Mouse (Mus musculus) midbrain, postnatal 0 days (tissue): Measurements from ENCODE around the gene Six1. TPM values are rescaled to one million over a fixed set of nuclear protein-coding genes. Genes with fewer than 3 reads are reported as not detected.
"Not testable (repeated sequence)": the region's sequence is repeated elsewhere in the genome, so short reads cannot be mapped to it uniquely, and the experiment has no call there.

Experiments
- ATAC-seq: fragments of 200-750 bp; cut with Nextera tagmentation; 2 replicates; pipeline ENCODE4 v1.8.0; 2017; ENCODE audit warnings: moderate number of reproducible peaks, mild to moderate bottlenecking, moderate TSS enrichment, moderate library complexity; ENCODE audit not compliant: low FRiP score
- DNase-seq: peaks from one replicate; pipeline ENCODE4 v3.0.0-alpha.2; 2015; ENCODE audit warnings: low spot score
- H3K27ac ChIP-seq: fragments of 300-500 bp; sonication (generic); 2 replicates; pipeline ENCODE4 v1.5.1; 2014; ENCODE audit warnings: low read depth, mild to moderate bottlenecking, low read length, mixed read lengths
- H3K27me3 ChIP-seq: fragments of 300-500 bp; sonication (generic); 2 replicates; pipeline ENCODE4 v1.6.1; 2014; ENCODE audit warnings: low read length, control low read depth, mixed read lengths; ENCODE audit not compliant: insufficient read depth
- H3K36me3 ChIP-seq: fragments of 300-500 bp; sonication (generic); 2 replicates; pipeline ENCODE4 v1.6.1; 2014; ENCODE audit warnings: low read length, control low read depth, mixed read lengths; ENCODE audit not compliant: insufficient read depth
- H3K4me1 ChIP-seq: fragments of 300-500 bp; sonication (generic); 2 replicates; pipeline ENCODE4 v1.6.1; 2014; ENCODE audit warnings: mild to moderate bottlenecking, control low read depth, antibody characterized with exemption, low read length, mixed read lengths; ENCODE audit not compliant: insufficient read depth
- H3K4me2 ChIP-seq: fragments of 300-500 bp; sonication (generic); 2 replicates; pipeline ENCODE4 v1.6.1; 2014; ENCODE audit warnings: low read depth, mild to moderate bottlenecking, low read length, mixed read lengths; ENCODE audit not compliant: poor library complexity, severe bottlenecking
- H3K4me3 ChIP-seq: fragments of 300-500 bp; sonication (generic); 2 replicates; pipeline ENCODE4 v1.5.1; 2014; ENCODE audit warnings: low read depth, mild to moderate bottlenecking, low read length, moderate library complexity
- H3K9ac ChIP-seq: fragments of 300-500 bp; sonication (generic); replicated peaks from 2 replicates; pipeline ENCODE4 v1.6.1; 2014; ENCODE audit warnings: mild to moderate bottlenecking, low read length, moderate library complexity, mixed read lengths; ENCODE audit not compliant: poor library complexity, severe bottlenecking
- H3K9me3 ChIP-seq: fragments of 300-500 bp; sonication (generic); 2 replicates; pipeline ENCODE4 v1.6.1; 2016; ENCODE audit warnings: low read length, control low read depth
- CTCF ChIP-seq: IDR thresholded peaks from 2 replicates; pipeline ENCODE4 v1.5.1; 2016; ENCODE audit warnings: antibody characterized with exemption, mild to moderate bottlenecking
- WGBS: fragments of 180-500 bp; shearing (Covaris S2); extraction: QIAGEN DNeasy Blood & Tissue Kit; methylation state at CpG from one replicate; pipeline ENCODE4 v1.1.7; 2014; 5-methylcytosine and 5-hydroxymethylcytosine counted together
- polyA plus RNA-seq: library from polyadenylated mRNA; unstranded; fragments of >200 nt; fragmentation: Nextera tagmentation; extraction: Ambion mirVana; gene quantifications from 2 replicates; pipeline ENCODE4 v1.2.1, GENCODE M21; 2015
- total RNA-seq: library from RNA; depleted of rRNA; stranded (reverse); fragments of >200 nt; gene quantifications from 2 replicates; pipeline ENCODE4 v1.2.3, GENCODE M21; 2014; rRNA removed

Six1 gene
- 0.44 and 1.3 TPM in 2 replicates for total RNA-seq
- polyA plus RNA-seq = 0.55 and 0.68 TPM in 2 replicates

GRCm38 (mm10) chr12:73053668-73054241 is at the start of gene Six1:
Gene Six1, minus strand, starts transcription at chr12:73053887.
- ATAC-seq = 0 out of 2 replicates have a peak, but pooled peaks have one; percentile 34
- Histone ChIP-seq H3K27me3 (peaks cover 80% of the 10 kb centered on the region), H3K9me3 (no peaks in the 10 kb centered on the region), H3K4me2 (peak within 1 kb of the TSS; percentile 47), H3K27ac (no peak within 1 kb of the TSS), H3K4me1 (no peaks in the 10 kb centered on the region), H3K4me3 (peak within 1 kb of the TSS; percentile 29), H3K36me3 (no peaks in the 10 kb centered on the region), H3K9ac (no peak within 1 kb of the TSS)
- TF ChIP-seq CTCF = peak; percentile 46
- WGBS = 1% methylated on average over 42 of the region's 42 CpGs
- DNase-seq = peak; percentile 17

- Histone ChIP-seq H3K36me3 (no peaks in the 10 kb centered on the region), H3K9me3 (no peaks in the 10 kb centered on the region), H3K4me2 (no peak overlapping the region), H3K9ac (no peak overlapping the region), H3K27me3 (no peaks in the 10 kb centered on the region), H3K4me3 (no peak overlapping the region), H3K27ac (no peak overlapping the region), H3K4me1 (no peaks in the 10 kb centered on the region)
- ATAC-seq (no peak), DNase-seq (no peak)
- no peak for TF ChIP-seq CTCF
- WGBS = 90% methylated on average over 4 of the region's 4 CpGs
Observed at GRCm38 (mm10) chr12:73098593-73098992, 44.9 kb upstream of the Six1 start.

GRCm38 (mm10) chr12:73096177-73096576 is 42.5 kb upstream of the Six1 start:
- H3K36me3 ChIP-seq, DNase-seq, H3K9ac ChIP-seq, H3K4me1 ChIP-seq, H3K4me3 ChIP-seq, ATAC-seq, H3K9me3 ChIP-seq, H3K27me3 ChIP-seq, H3K27ac ChIP-seq, H3K4me2 ChIP-seq: not testable (repeated sequence)
- 88% methylated on average over 5 of the region's 5 CpGs for WGBS

- TF ChIP-seq CTCF = no peak
- H3K9ac ChIP-seq = no peak overlapping the region
- no peak for DNase-seq
- no peaks in the 10 kb centered on the region for H3K4me1 ChIP-seq
- H3K4me3 ChIP-seq = no peak overlapping the region
- H3K9me3 ChIP-seq = no peaks in the 10 kb centered on the region
- H3K4me2 ChIP-seq = no peak overlapping the region
- H3K27me3 ChIP-seq = no peaks in the 10 kb centered on the region
- no peak overlapping the region for H3K27ac ChIP-seq
- H3K36me3 ChIP-seq = no peaks in the 10 kb centered on the region
- ATAC-seq = no peak
- WGBS = 46% methylated on average over 2 of the region's 2 CpGs
Observed at GRCm38 (mm10) chr12:73094605-73095004, 40.9 kb upstream of the Six1 start.

- H3K9me3 ChIP-seq = no peaks in the 10 kb centered on the region
- no peaks in the 10 kb centered on the region for H3K4me1 ChIP-seq
- no peak overlapping the region for H3K4me2 ChIP-seq
- H3K36me3 ChIP-seq = no peaks in the 10 kb centered on the region
- 81% methylated on average over 2 of the region's 2 CpGs for WGBS
- H3K27ac ChIP-seq = no peak overlapping the region
- H3K27me3 ChIP-seq = no peaks in the 10 kb centered on the region
- H3K4me3 ChIP-seq = no peak overlapping the region
- H3K9ac ChIP-seq = no peak overlapping the region
- TF ChIP-seq CTCF = no peak
- no peak for ATAC-seq
- no peak for DNase-seq
Observed at GRCm38 (mm10) chr12:73094189-73094588, 40.5 kb upstream of the Six1 start.

- Histone ChIP-seq H3K36me3 (no peaks in the 10 kb centered on the region), H3K9me3 (no peaks in the 10 kb centered on the region), H3K27ac (no peak overlapping the region), H3K4me2 (no peak overlapping the region), H3K4me1 (no peaks in the 10 kb centered on the region), H3K27me3 (no peaks in the 10 kb centered on the region), H3K9ac (no peak overlapping the region), H3K4me3 (no peak overlapping the region)
- TF ChIP-seq CTCF = no peak
- WGBS = 84% methylated on average over 7 of the region's 7 CpGs
- no peak for ATAC-seq
- no peak for DNase-seq
Observed at GRCm38 (mm10) chr12:73090672-73091335, 37.1 kb upstream of the Six1 start.
